Mouse (Mus musculus) lung, embryonic 14.5 days (tissue): ENCODE results near the gene Gm5849. TPM values are rescaled to one million over a fixed set of nuclear protein-coding genes. Genes with fewer than 3 reads are reported as not detected.
"Not testable (repeated sequence)": the region's sequence is repeated elsewhere in the genome, so short reads cannot be mapped to it uniquely, and the experiment has no call there.

Experiments used
- ATAC-seq: fragments of 200-750 bp; cut with Nextera tagmentation; 2 replicates; pipeline ENCODE4 v1.8.0; 2017; ENCODE audit warnings: mild to moderate bottlenecking, moderate TSS enrichment, moderate library complexity; ENCODE audit not compliant: insufficient read depth
- DNase-seq: peaks from one replicate; pipeline ENCODE4 v3.0.0-alpha.2; 2015
- H3K27ac ChIP-seq: fragments of 300-500 bp; sonication (generic); 2 replicates; pipeline ENCODE4 v1.5.1; 2014; ENCODE audit warnings: low read depth, mild to moderate bottlenecking, moderate library complexity
- H3K27me3 ChIP-seq: fragments of 300-500 bp; sonication (generic); 2 replicates; pipeline ENCODE4 v1.6.1; 2014; ENCODE audit warnings: low read length, control low read depth; ENCODE audit not compliant: insufficient read depth
- H3K36me3 ChIP-seq: fragments of 300-500 bp; sonication (generic); 2 replicates; pipeline ENCODE4 v1.6.1; 2014; ENCODE audit warnings: control low read depth; ENCODE audit not compliant: insufficient read depth
- H3K4me1 ChIP-seq: fragments of 300-500 bp; sonication (generic); 2 replicates; pipeline ENCODE4 v1.6.1; 2014; ENCODE audit warnings: antibody characterized with exemption, control low read depth; ENCODE audit not compliant: insufficient read depth
- H3K4me2 ChIP-seq: fragments of 300-500 bp; sonication (generic); 2 replicates; pipeline ENCODE4 v1.6.1; 2014; ENCODE audit warnings: mild to moderate bottlenecking
- H3K4me3 ChIP-seq: fragments of 300-500 bp; sonication (generic); 2 replicates; pipeline ENCODE4 v1.5.1; 2014; ENCODE audit warnings: low read depth, low read length
- H3K9ac ChIP-seq: fragments of 300-500 bp; sonication (generic); 2 replicates; pipeline ENCODE4 v1.6.1; 2014
- H3K9me3 ChIP-seq: fragments of 300-500 bp; sonication (generic); 2 replicates; pipeline ENCODE4 v1.6.1; 2016; ENCODE audit warnings: low read depth, low read length, control low read depth
- CTCF ChIP-seq: IDR thresholded peaks from 2 replicates; pipeline ENCODE4 v1.5.1; 2016; ENCODE audit warnings: antibody characterized with exemption, low read depth
- WGBS: fragments of 180-500 bp; shearing (Covaris S2); extraction: QIAGEN DNeasy Blood & Tissue Kit; methylation state at CpG from one replicate; pipeline ENCODE4 v1.1.7; 2014; 5-methylcytosine and 5-hydroxymethylcytosine counted together
- polyA plus RNA-seq: library from polyadenylated mRNA; unstranded; fragments of >200 nt; fragmentation: Nextera tagmentation; extraction: Ambion mirVana; gene quantifications from 2 replicates; pipeline ENCODE4 v1.2.1, GENCODE M21; 2014

Gene Gm5849
- polyA plus RNA-seq, result not detected in 2 replicates

DNA sequence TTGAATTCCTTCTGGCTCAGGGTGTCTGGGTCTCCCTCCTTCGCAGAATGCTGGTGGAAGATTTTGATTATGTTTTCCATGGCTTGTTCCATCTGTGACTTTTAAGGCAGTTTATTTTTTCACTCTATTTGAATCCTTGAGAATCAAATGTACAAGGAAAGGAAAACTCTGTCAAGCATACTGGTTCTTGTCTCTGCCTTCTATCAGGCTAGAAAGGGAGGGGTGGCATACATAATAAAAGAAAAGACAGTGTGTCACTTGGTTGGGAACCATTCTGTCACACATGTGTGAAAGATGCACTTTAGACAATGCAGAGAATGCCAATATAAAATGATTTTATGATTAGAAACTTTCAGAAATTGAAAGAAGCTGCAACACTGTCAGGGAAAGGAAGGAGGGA, at the start of gene Gm5849:
TSS of gene Gm5849 (minus strand) at position 101 of the 400 bp plus-strand sequence.
- WGBS, result 83% methylated on average over 1 of the region's 1 CpGs
- H3K9me3 ChIP-seq, result not testable (repeated sequence)

GRCm38 (mm10) chr3:90749658-90750057, 28.0 kb downstream of the Gm5849 start:
- Histone ChIP-seq H3K27ac (no peak overlapping the region), H3K9ac (no peak overlapping the region), H3K4me1 (no peaks in the 10 kb centered on the region), H3K4me2 (no peak overlapping the region), H3K27me3 (no peaks in the 10 kb centered on the region), H3K9me3 (no peaks in the 10 kb centered on the region), H3K36me3 (no peaks in the 10 kb centered on the region), H3K4me3 (no peak overlapping the region)
- WGBS, result 92% methylated on average over 1 of the region's 1 CpGs
- DNase-seq (no peak), ATAC-seq (no peak)
- TF ChIP-seq CTCF, result no peak

More for the DNA sequence above, at the start of gene Gm5849:
- ATAC-seq, H3K27ac ChIP-seq, H3K4me1 ChIP-seq, H3K4me3 ChIP-seq, H3K4me2 ChIP-seq, DNase-seq, H3K36me3 ChIP-seq, H3K27me3 ChIP-seq, H3K9ac ChIP-seq: not testable (repeated sequence)

DNA sequence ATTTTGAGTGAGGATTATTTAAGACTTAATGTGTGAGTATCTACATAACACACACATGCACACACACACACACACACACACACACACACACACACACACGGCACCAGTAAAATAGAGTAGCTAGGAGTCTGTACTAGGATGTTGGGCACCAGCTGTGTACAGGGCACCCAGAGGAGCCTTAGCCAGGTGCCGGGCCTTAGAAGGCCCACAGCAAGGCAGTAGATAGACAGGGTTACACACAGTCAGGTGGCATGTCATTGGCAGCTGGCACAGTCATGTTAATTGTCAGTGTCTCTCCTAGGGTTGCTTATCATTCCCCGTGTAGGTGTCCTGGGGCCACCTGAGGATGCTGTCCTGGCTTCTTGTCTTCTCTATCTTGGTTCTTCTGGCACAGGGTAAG, 51.1 kb downstream of the Gm5849 start, which contains the start of gene Pglyrp4:
TSS of gene Pglyrp4 (plus strand) at position 301 of the 400 bp plus-strand sequence.
- H3K27me3 ChIP-seq, result no peaks in the 10 kb centered on the region
- ATAC-seq (no peak), DNase-seq (no peak)
- H3K36me3 ChIP-seq, result no peaks in the 10 kb centered on the region
- no peak within 1 kb of the TSS for H3K4me3 ChIP-seq
- no peak for TF ChIP-seq CTCF
- no peak within 1 kb of the TSS for H3K4me2 ChIP-seq
- H3K4me1 ChIP-seq, result no peaks in the 10 kb centered on the region
- no peaks in the 10 kb centered on the region for H3K9me3 ChIP-seq
- no peak within 1 kb of the TSS for H3K27ac ChIP-seq
- H3K9ac ChIP-seq, result no peak within 1 kb of the TSS
- WGBS, result 77% methylated on average over 3 of the region's 3 CpGs

Other genes starting within 250 kb of the Gm5849 start
- 161 and 175 TPM in 2 replicates for gene S100a16, start 240.6 kb downstream of the Gm5849 start, polyA plus RNA-seq
- 0.12 and 0.49 TPM in 2 replicates for gene S100a3, start 217.3 kb downstream of the Gm5849 start, polyA plus RNA-seq
- not detected in 2 replicates for gene S100a2, start 187.6 kb downstream of the Gm5849 start, polyA plus RNA-seq
- gene Gm42674, start 176.0 kb downstream of the Gm5849 start, polyA plus RNA-seq, result not detected in 2 replicates
- gene S100a4, start 174.1 kb downstream of the Gm5849 start, polyA plus RNA-seq, result 3.1 and 3.7 TPM in 2 replicates
- gene S100a5, start 169.4 kb downstream of the Gm5849 start, polyA plus RNA-seq, result not detected in 2 replicates
- 84.2 and 100 TPM in 2 replicates for gene S100a6, start 165.0 kb downstream of the Gm5849 start, polyA plus RNA-seq
- not detected in 2 replicates for gene S100a7a, start 123.9 kb downstream of the Gm5849 start, polyA plus RNA-seq
- gene S100a8, start 108.9 kb downstream of the Gm5849 start, polyA plus RNA-seq, result 5.6 and 32.5 TPM in 2 replicates
- gene S100a9, start 82.2 kb downstream of the Gm5849 start, polyA plus RNA-seq, result 1.9 and 14.0 TPM in 2 replicates
- not detected in 2 replicates for gene Pglyrp4, start 51.0 kb downstream of the Gm5849 start, polyA plus RNA-seq